Mouse (Mus musculus) CH12.LX (cell line): ENCODE data around the gene Nupr1l.

Experiments
- CTCF ChIP-seq, 2 experiments: IDR thresholded peaks in 1 of 2; conservative IDR thresholded peaks in 1 of 2; 2 replicates each; pipeline ENCODE4 v1.5.1; 2011 to 2012; ENCODE audit warnings: low read depth in 2 of 2, low read length in 2 of 2, improper control_type of control experiment in 1 of 2, inconsistent platforms in 1 of 2, mild to moderate bottlenecking in 1 of 2, moderate library complexity in 1 of 2
- EP300 ChIP-seq: IDR thresholded peaks from 2 replicates; pipeline ENCODE4 v1.6.1; 2011; ENCODE audit warnings: low read length, improper control_type of control experiment
- ETS1 ChIP-seq: conservative IDR thresholded peaks from 2 replicates; pipeline ENCODE4 v1.6.1; 2012; ENCODE audit warnings: low read depth, mild to moderate bottlenecking, inconsistent platforms, low read length, improper control_type of control experiment, moderate library complexity
- IRF4 ChIP-seq: IDR thresholded peaks from 2 replicates; pipeline ENCODE4 v1.6.1; 2014; ENCODE audit warnings: low read depth, mild to moderate bottlenecking, inconsistent platforms, low read length, improper control_type of control experiment
- MAFK ChIP-seq: IDR thresholded peaks from 2 replicates; pipeline ENCODE4 v1.6.1; 2011; ENCODE audit warnings: low read length, improper control_type of control experiment; ENCODE audit not compliant: insufficient replicate concordance
- MEF2A ChIP-seq: IDR thresholded peaks from 2 replicates; pipeline ENCODE4 v1.6.1; 2014; ENCODE audit warnings: low read depth, mild to moderate bottlenecking, inconsistent platforms, low read length, improper control_type of control experiment, borderline replicate concordance
- MXI1 ChIP-seq: IDR thresholded peaks from 2 replicates; pipeline ENCODE4 v1.6.1; 2011; ENCODE audit warnings: mild to moderate bottlenecking, low read depth, low read length, improper control_type of control experiment
- PAX5 ChIP-seq: IDR thresholded peaks from 2 replicates; pipeline ENCODE4 v1.6.1; 2012; ENCODE audit warnings: low read length, inconsistent platforms, mixed read lengths
- TBP ChIP-seq: conservative IDR thresholded peaks from 2 replicates; pipeline ENCODE4 v1.6.1; 2011; ENCODE audit warnings: low read depth, low read length, improper control_type of control experiment
- TCF12 ChIP-seq: IDR thresholded peaks from 2 replicates; pipeline ENCODE4 v1.6.1; 2014; ENCODE audit warnings: low read depth, mild to moderate bottlenecking, inconsistent platforms, low read length, improper control_type of control experiment

DNA sequence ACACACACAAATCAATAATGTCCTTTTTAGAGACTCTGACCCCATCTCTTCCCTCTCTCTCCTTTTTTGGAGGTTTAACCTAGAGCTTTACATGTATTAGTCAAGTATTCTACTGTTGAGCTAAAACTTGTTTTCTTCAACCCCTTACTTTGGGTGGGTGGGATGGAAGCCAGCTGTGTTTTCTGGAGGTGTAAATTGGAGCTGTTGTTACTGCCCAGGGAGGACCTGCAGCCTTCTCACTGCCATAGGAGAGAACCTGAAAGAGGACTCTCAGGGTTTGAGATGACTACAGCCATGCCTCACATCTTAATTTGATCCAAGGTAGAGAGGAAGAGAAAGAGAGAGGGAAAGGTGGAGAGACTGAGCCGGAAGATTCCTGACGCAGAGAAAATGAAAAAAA lies 31.9 kb downstream of the Nupr1l start:
- no peak for TF ChIP-seq MEF2A
- TF ChIP-seq TCF12 = no peak
- TF ChIP-seq IRF4 = no peak
- TF ChIP-seq MXI1 = no peak
- no peak for TF ChIP-seq PAX5
- no peak for TF ChIP-seq EP300
- TF ChIP-seq MAFK = no peak
- TF ChIP-seq TBP = no peak
- no peak for TF ChIP-seq ETS1
- no peak for TF ChIP-seq CTCF (conservative IDR thresholded peaks at IDR 0.05 in 1 of 2, IDR thresholded peaks at IDR 0.05 in 1 of 2; ENCODE audit: low read depth in 2 of 2, low read length in 2 of 2)
